Mouse (Mus musculus) hindbrain, embryonic 15.5 days (tissue): ENCODE data around the gene Pik3r5. TPM values are rescaled to one million over a fixed set of nuclear protein-coding genes. Genes with fewer than 3 reads are reported as not detected.

Experiments
- ATAC-seq: fragments of 200-750 bp; cut with Nextera tagmentation; 2 replicates; pipeline ENCODE4 v1.8.0; 2017; ENCODE audit warnings: low read depth, moderate number of reproducible peaks, moderate TSS enrichment; ENCODE audit not compliant: low FRiP score
- H3K27ac ChIP-seq: fragments of 300-500 bp; sonication (generic); replicated peaks from 2 replicates; pipeline ENCODE4 v1.5.1; 2015; ENCODE audit warnings: mild to moderate bottlenecking, inconsistent platforms
- H3K27me3 ChIP-seq: fragments of 300-500 bp; sonication (generic); 2 replicates; pipeline ENCODE4 v1.6.1; 2015; ENCODE audit warnings: control low read depth, inconsistent platforms
- H3K36me3 ChIP-seq: fragments of 300-500 bp; sonication (generic); 2 replicates; pipeline ENCODE4 v1.6.1; 2015; ENCODE audit warnings: control low read depth, inconsistent platforms
- H3K4me1 ChIP-seq: fragments of 300-500 bp; sonication (generic); replicated peaks from 2 replicates; pipeline ENCODE4 v1.6.1; 2015; ENCODE audit warnings: control low read depth, inconsistent platforms
- H3K4me2 ChIP-seq: fragments of 300-500 bp; sonication (generic); 2 replicates; pipeline ENCODE4 v1.6.1; 2015; ENCODE audit warnings: moderate library complexity, mild to moderate bottlenecking, inconsistent platforms
- H3K4me3 ChIP-seq: fragments of 300-500 bp; sonication (generic); 2 replicates; pipeline ENCODE4 v1.5.1; 2015; ENCODE audit warnings: mild to moderate bottlenecking, inconsistent platforms
- H3K9ac ChIP-seq: fragments of 300-500 bp; sonication (generic); 2 replicates; pipeline ENCODE4 v1.6.1; 2015; ENCODE audit warnings: inconsistent platforms
- H3K9me3 ChIP-seq: fragments of 300-500 bp; sonication (generic); 2 replicates; pipeline ENCODE4 v1.6.1; 2016; ENCODE audit warnings: control low read depth, inconsistent platforms
- WGBS: fragments of 180-500 bp; shearing (Covaris S2); methylation state at CpG from one replicate; pipeline ENCODE4 v1.1.7; 2015; 5-methylcytosine and 5-hydroxymethylcytosine counted together
- polyA plus RNA-seq: library from polyadenylated mRNA; unstranded; fragments of >200 nt; fragmentation: Nextera tagmentation; extraction: Ambion mirVana; gene quantifications from 2 replicates; pipeline ENCODE4 v1.2.1, GENCODE M21; 2015

Gene Pik3r5
- polyA plus RNA-seq, 1 experiment from 2014 or later: 0.30 TPM

DNA sequence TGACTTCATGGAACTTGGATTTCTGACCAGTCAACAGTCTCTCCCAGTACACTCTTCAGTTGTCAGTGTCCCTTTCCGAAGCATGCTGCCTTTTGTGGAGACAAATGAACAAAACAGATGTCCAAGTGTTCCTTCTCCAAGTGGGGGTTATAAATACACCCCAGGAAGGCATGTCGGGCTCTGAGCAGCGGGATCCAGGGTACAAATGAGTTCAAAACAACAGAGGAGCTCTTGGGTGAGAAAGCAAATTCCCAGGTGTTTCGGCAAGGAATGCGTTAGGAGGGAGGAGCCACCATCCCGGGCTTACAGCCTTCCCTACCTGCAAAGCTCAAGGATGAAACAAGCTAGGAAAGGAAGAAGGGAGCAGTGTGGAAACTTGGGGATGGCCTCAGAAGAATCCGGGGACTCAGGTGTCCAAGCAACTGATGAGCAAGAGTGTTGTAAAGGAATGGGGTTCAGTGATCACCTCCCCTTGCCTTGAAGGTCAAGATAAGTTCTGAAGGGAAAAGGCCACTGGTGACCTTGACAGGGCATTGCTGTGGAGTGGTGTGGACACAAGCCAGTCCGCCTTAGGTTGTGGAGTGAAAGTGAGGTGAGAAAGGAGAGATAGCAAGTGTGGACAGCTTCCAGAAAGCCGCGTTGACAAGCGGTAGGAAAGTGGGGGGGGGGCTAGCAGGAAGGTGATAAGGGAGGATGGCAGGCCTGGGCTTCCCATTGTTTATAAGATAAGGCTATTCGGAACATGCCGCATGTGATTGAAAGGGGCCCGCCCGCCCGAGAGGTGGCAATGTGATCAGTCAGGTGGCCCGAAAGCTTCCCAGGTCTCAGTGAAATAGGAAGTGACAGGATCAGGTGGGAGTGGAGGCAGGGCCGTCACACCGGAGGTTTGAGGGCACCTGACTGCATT is 41.3 kb upstream of the Pik3r5 start:
- no peak for ATAC-seq
- WGBS: 13% methylated on average over 19 of the region's 19 CpGs
- Histone ChIP-seq H3K9me3 (no peaks in the 10 kb centered on the region), H3K4me3 (no peak overlapping the region), H3K36me3 (no peaks in the 10 kb centered on the region), H3K4me1 (peaks cover 25% of the 10 kb centered on the region), H3K4me2 (no peak overlapping the region), H3K27ac (no peak overlapping the region), H3K9ac (no peak overlapping the region), H3K27me3 (peaks cover 73% of the 10 kb centered on the region)

- H3K27ac ChIP-seq: no peak overlapping the region
- no peak overlapping the region for H3K9ac ChIP-seq
- no peak for ATAC-seq
- no peak overlapping the region for H3K4me2 ChIP-seq
- H3K4me1 ChIP-seq: peaks cover 11% of the 10 kb centered on the region
- no peaks in the 10 kb centered on the region for H3K36me3 ChIP-seq
- no peaks in the 10 kb centered on the region for H3K9me3 ChIP-seq
- H3K4me3 ChIP-seq: no peak overlapping the region
- H3K27me3 ChIP-seq: peaks cover 77% of the 10 kb centered on the region
- 39% methylated on average over 2 of the region's 2 CpGs for WGBS
These were observed 37.9 kb upstream of the Pik3r5 start for GRCm38 (mm10) chr11:68393897-68394490.

GRCm38 (mm10) chr11:68394749-68395148 is 37.2 kb upstream of the Pik3r5 start:
- no peak for ATAC-seq

DNA sequence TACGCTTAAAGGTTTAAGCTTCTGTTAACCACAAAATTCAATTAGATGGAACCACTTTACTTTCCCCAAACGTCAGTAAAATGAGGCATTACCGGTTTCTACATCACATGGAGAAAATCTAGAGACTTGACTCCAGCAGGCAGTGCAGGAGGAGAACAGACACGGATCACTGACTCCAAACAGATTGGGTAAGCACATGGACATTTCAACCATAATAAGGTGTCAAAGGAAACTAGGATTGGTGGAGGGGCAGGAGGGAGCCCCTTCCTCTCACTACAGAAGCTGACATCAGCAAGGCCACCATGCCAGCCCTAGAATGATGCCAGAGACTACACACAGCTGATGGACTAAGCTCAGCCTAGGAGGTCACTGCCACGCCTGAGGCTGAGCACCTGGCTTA is 36.4 kb upstream of the Pik3r5 start:
- no peak overlapping the region for H3K4me2 ChIP-seq
- H3K27me3 ChIP-seq: peaks cover 66% of the 10 kb centered on the region
- peaks cover 20% of the 10 kb centered on the region for H3K4me1 ChIP-seq
- H3K9me3 ChIP-seq: no peaks in the 10 kb centered on the region
- ATAC-seq: no peak
- no peak overlapping the region for H3K27ac ChIP-seq
- 62% methylated on average over 5 of the region's 5 CpGs for WGBS
- no peaks in the 10 kb centered on the region for H3K36me3 ChIP-seq
- H3K4me3 ChIP-seq: no peak overlapping the region
- H3K9ac ChIP-seq: no peak overlapping the region

More at GRCm38 (mm10) chr11:68394749-68395148, 37.2 kb upstream of the Pik3r5 start:
- Histone ChIP-seq H3K4me3 (no peak overlapping the region), H3K27me3 (peaks cover 72% of the 10 kb centered on the region), H3K9me3 (no peaks in the 10 kb centered on the region), H3K27ac (no peak overlapping the region), H3K9ac (no peak overlapping the region), H3K4me1 (peaks cover 15% of the 10 kb centered on the region), H3K4me2 (no peak overlapping the region), H3K36me3 (no peaks in the 10 kb centered on the region)
- 49% methylated on average over 4 of the region's 4 CpGs for WGBS

- WGBS: 9% methylated on average over 24 of the region's 24 CpGs
- Histone ChIP-seq H3K36me3 (no peaks in the 10 kb centered on the region), H3K27ac (no peak overlapping the region), H3K9ac (0 out of 2 replicates have a peak overlapping the region, but pooled peaks have one; percentile 45), H3K4me3 (peak overlapping the region; percentile 52), H3K27me3 (peaks cover 52% of the 10 kb centered on the region), H3K9me3 (no peaks in the 10 kb centered on the region), H3K4me2 (peak overlapping the region; percentile 98), H3K4me1 (peaks cover 20% of the 10 kb centered on the region)
- no peak for ATAC-seq
These were observed 32.9 kb upstream of the Pik3r5 start for GRCm38 (mm10) chr11:68398891-68399547.

GRCm38 (mm10) chr11:68399548-68400020 is 32.3 kb upstream of the Pik3r5 start:
- peaks cover 50% of the 10 kb centered on the region for H3K27me3 ChIP-seq
- H3K9ac ChIP-seq: peak overlapping the region; percentile 45
- peak overlapping the region; percentile 52 for H3K4me3 ChIP-seq
- H3K36me3 ChIP-seq: no peaks in the 10 kb centered on the region
- H3K4me1 ChIP-seq: peaks cover 20% of the 10 kb centered on the region
- H3K4me2 ChIP-seq: peak overlapping the region; percentile 98
- H3K27ac ChIP-seq: 0 out of 2 replicates have a peak overlapping the region, but pooled peaks have one; percentile 45
- WGBS: under 1% methylated on average over 41 of the region's 47 CpGs
- no peaks in the 10 kb centered on the region for H3K9me3 ChIP-seq
- peak; percentile 88 for ATAC-seq

DNA sequence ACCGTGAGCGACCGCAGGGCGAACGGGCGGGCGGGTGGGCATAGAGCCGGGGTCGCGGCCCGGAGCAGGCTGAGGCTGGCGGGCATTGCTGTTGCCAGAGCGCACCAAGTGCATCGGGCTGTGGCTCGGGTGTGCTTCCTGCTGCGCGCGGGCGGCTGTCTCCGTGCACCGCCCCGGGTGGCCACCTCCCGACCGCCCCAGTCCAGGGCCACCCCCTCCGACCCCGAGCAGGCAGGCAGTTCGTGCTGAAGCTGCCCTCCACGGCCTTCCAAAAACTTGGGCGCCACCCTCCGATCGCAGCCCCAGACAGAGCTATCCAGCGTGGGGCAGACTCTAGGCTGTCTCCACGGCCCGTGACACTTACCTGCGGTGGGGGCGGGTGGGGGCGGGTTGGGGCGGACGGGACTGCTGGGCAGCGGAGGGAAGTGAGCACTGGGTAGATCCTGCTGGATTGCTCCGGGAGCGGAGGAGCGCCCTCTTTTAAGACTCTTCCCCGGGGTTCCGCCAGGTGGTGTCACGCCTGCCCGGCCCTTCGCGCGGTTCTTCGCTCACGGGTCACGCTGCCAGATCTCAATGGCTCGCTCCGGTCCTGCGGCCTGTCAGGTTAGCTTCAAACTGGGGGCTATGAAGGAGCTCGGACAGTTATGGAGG is 31.8 kb upstream of the Pik3r5 start:
- H3K4me1 ChIP-seq: peaks cover 20% of the 10 kb centered on the region
- WGBS: under 1% methylated on average over 48 of the region's 57 CpGs
- H3K36me3 ChIP-seq: no peaks in the 10 kb centered on the region
- peak; percentile 74; the same call in 1 of the 2 replicates for ATAC-seq
- H3K27ac ChIP-seq: 0 out of 2 replicates have a peak overlapping the region, but pooled peaks have one; percentile 45
- peak overlapping the region; percentile 45 for H3K9ac ChIP-seq
- H3K4me2 ChIP-seq: peak overlapping the region; percentile 98
- peaks cover 46% of the 10 kb centered on the region for H3K27me3 ChIP-seq
- H3K9me3 ChIP-seq: no peaks in the 10 kb centered on the region
- H3K4me3 ChIP-seq: peak overlapping the region; percentile 52

DNA sequence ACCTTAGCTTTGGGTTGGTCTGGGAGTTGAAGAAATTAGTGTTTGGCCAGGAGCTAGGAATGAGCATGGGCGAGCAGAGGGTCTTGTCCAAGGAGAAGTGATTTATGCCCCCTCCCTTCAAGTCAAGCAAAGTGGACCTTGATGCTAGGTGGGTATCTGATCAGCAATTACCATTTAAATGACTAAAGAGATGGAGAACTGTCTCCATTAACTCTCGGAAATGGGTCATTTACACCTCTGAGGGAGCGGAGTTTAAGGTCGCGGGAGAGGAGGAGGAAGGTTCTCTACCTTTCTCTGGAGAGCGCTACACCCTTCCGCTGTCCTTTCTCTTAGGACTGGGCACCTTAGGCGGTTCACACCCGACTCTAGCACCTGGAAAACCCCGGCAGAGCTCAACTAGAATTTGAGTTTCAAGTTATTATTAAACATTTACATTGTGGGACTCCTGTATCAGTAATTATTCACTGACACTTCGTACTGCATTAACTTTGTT is 31.1 kb upstream of the Pik3r5 start, which contains the start of gene Ntn1:
Gene Ntn1, minus strand, starts transcription at position 97 of the 493 bp plus-strand sequence.
- H3K4me3 ChIP-seq: peak within 1 kb of the TSS; percentile 52
- H3K9ac ChIP-seq: peak within 1 kb of the TSS; percentile 45
- 0 out of 2 replicates have a peak within 1 kb of the TSS, but pooled peaks have one; percentile 45 for H3K27ac ChIP-seq
- peak within 1 kb of the TSS; percentile 98 for H3K4me2 ChIP-seq
- H3K9me3 ChIP-seq: no peaks in the 10 kb centered on the region
- H3K27me3 ChIP-seq: peaks cover 40% of the 10 kb centered on the region
- ATAC-seq: no peak
- 11% methylated on average over 11 of the region's 11 CpGs for WGBS
- H3K36me3 ChIP-seq: no peaks in the 10 kb centered on the region
- peaks cover 20% of the 10 kb centered on the region for H3K4me1 ChIP-seq

- peaks cover 20% of the 10 kb centered on the region for H3K4me1 ChIP-seq
- 35% methylated on average over 5 of the region's 5 CpGs for WGBS
- no peak overlapping the region for H3K27ac ChIP-seq
- H3K4me2 ChIP-seq: no peak overlapping the region
- H3K4me3 ChIP-seq: no peak overlapping the region
- no peak overlapping the region for H3K9ac ChIP-seq
- H3K9me3 ChIP-seq: no peaks in the 10 kb centered on the region
- no peak for ATAC-seq
- no peaks in the 10 kb centered on the region for H3K36me3 ChIP-seq
- peaks cover 39% of the 10 kb centered on the region for H3K27me3 ChIP-seq
These were observed 30.5 kb upstream of the Pik3r5 start for GRCm38 (mm10) chr11:68401428-68401827.

DNA sequence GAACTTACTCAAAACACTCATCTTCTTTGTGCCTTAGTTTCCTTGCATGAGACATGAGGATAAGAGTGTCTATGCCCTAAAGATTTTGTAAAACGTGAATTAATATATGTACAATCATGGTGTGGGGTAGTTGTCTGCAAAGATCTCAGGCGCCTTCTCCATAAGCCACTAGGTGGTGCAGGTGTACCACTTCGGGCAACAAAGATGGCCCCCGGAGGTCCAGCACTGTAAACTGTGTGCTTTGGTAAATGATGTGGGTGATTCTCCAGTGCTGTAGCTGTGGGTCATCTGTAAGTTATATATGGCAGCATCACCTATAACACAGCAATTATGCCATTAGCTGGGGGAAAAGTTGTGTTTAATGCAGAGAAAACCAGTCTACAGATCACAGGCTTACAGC is 27.7 kb upstream of the Pik3r5 start:
- no peak for ATAC-seq
- Histone ChIP-seq H3K4me1 (peaks cover 13% of the 10 kb centered on the region), H3K27me3 (peaks cover 16% of the 10 kb centered on the region), H3K9ac (no peak overlapping the region), H3K4me2 (no peak overlapping the region), H3K4me3 (no peak overlapping the region), H3K9me3 (no peaks in the 10 kb centered on the region), H3K27ac (no peak overlapping the region), H3K36me3 (no peaks in the 10 kb centered on the region)
- 61% methylated on average over 4 of the region's 4 CpGs for WGBS

GRCm38 (mm10) chr11:68405576-68405975 is 26.3 kb upstream of the Pik3r5 start:
- Histone ChIP-seq H3K36me3 (no peaks in the 10 kb centered on the region), H3K4me3 (no peak overlapping the region), H3K9me3 (no peaks in the 10 kb centered on the region), H3K4me2 (no peak overlapping the region), H3K9ac (no peak overlapping the region), H3K27me3 (peaks cover 16% of the 10 kb centered on the region), H3K27ac (no peak overlapping the region), H3K4me1 (no peaks in the 10 kb centered on the region)
- 92% methylated on average over 8 of the region's 8 CpGs for WGBS
- no peak for ATAC-seq
